Mouse (Mus musculus): ENCODE results near the gene Lypd8.
"Not testable (repeated sequence)": the region's sequence is repeated elsewhere in the genome, so short reads cannot be mapped to it uniquely, and the experiment has no call there.

DNA sequence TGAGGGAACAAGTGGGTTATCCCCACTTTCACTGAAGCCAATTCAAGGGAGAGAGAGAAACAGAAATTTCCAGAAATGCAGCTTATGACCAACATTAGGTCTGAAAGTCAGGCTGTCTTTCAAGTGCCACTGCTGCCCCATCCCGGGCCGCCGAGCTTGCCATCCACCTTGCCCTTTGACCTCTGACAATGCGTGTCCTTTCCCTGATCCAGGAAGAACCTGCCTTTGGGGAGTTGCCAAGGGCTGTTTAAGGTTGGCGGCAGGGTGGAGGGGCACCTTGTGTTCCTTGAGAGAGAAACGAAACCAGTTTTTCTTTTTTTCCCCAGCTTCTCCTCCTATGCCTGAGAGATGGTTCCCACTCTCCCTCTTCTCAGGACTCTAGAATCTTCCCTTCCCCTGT is 12.7 kb upstream of the Lypd8 start:
- not testable (repeated sequence) for TF ChIP-seq EP300 (IDR thresholded peaks at IDR 0.05; ENCODE audit: insufficient read depth, low read depth, low read length); CTCF (IDR thresholded peaks at IDR 0.05)

Measured in heart, adult 2 months (tissue).